ENCODE assay signal across 9 mouse cellular contexts in genomic region chr12:51830671-51831070, GRCm38 (mm10). TPM values are rescaled to one million over a fixed set of nuclear protein-coding genes. Genes with fewer than 3 reads are reported as not detected.
DNase-seq lines count a peak whose midpoint lies in the region; ATAC-seq and TF ChIP-seq lines count a peak whose summit lies in the region.
"Had no signal": no experiment of that assay in that cellular context is flagged by ENCODE, and none has a peak within 500 bp of the region (broad histone marks: within the 10 kb centered on the region; RNA-seq: fewer than 3 reads in every experiment).

No protein-coding gene starts in this region.

- ATAC-seq in lung, embryonic 16.5 days (ENCODE audit: low read depth) = no peak
- ATAC-seq in intestine, embryonic 15.5 days = no peak
- no peak for ATAC-seq in neural tube, embryonic 14.5 days (ENCODE audit: low read depth)
- ATAC-seq in granulocyte monocyte progenitor cell, adult 5-6 weeks (replicated peaks; ENCODE audit: poor library complexity, severe bottlenecking) = no peak

- peaks cover 18% of the 10 kb centered on the region for H3K4me1 ChIP-seq in lung, embryonic 16.5 days (replicated peaks; ENCODE audit: control insufficient read depth, insufficient read depth, low read length)
- H3K4me1 ChIP-seq in intestine, embryonic 15.5 days (replicated peaks) = no peaks in the 10 kb centered on the region
- peaks cover 14% of the 10 kb centered on the region for H3K4me1 ChIP-seq in neural tube, embryonic 14.5 days (ENCODE audit: control insufficient read depth, insufficient read depth, low read length)

- no peaks in the 10 kb centered on the region for H3K27me3 ChIP-seq in lung, embryonic 16.5 days (ENCODE audit: control insufficient read depth, insufficient read depth, low read depth, low read length)
- H3K27me3 ChIP-seq in intestine, embryonic 15.5 days (replicated peaks) = no peaks in the 10 kb centered on the region
- H3K27me3 ChIP-seq in neural tube, embryonic 14.5 days (ENCODE audit: control insufficient read depth, insufficient read depth, low read length) = no peaks in the 10 kb centered on the region; the same call in 1 of the 2 replicates

- H3K36me3 ChIP-seq in lung, embryonic 16.5 days (ENCODE audit: control insufficient read depth, insufficient read depth, low read length) = no peaks in the 10 kb centered on the region; the same call in 1 of the 2 replicates
- no peaks in the 10 kb centered on the region for H3K36me3 ChIP-seq in intestine, embryonic 15.5 days
- no peaks in the 10 kb centered on the region for H3K36me3 ChIP-seq in neural tube, embryonic 14.5 days (ENCODE audit: control insufficient read depth, insufficient read depth, low read length)

- H3K27ac ChIP-seq in gastrocnemius, adult 2 months = peak overlapping the region; percentile 99
- H3K27ac ChIP-seq in lung, embryonic 16.5 days (ENCODE audit: low read length) = no peak overlapping the region
- H3K27ac ChIP-seq in intestine, embryonic 15.5 days = no peak overlapping the region
- no peak overlapping the region for H3K27ac ChIP-seq in neural tube, embryonic 14.5 days (ENCODE audit: low read depth, low read length)

- WGBS in lung, embryonic 16.5 days = 79% methylated on average over 1 of the region's 1 CpGs
- WGBS in intestine, embryonic 15.5 days = 86% methylated on average over 1 of the region's 1 CpGs
- 94% methylated on average over 1 of the region's 1 CpGs for WGBS in neural tube, embryonic 14.5 days

- intact Hi-C loops in gastrocnemius, adult 2 months (cut with DNase I) = loop anchor here (1.0 kb wide), 1 partner anchor 13 kb away; no protein-coding TSS in a partner anchor

- H3K4me3 ChIP-seq in gastrocnemius, adult 2 months = peak overlapping the region; percentile 92
- no peak overlapping the region for H3K4me3 ChIP-seq in lung, embryonic 16.5 days (ENCODE audit: low read length)
- no peak overlapping the region for H3K4me3 ChIP-seq in intestine, embryonic 15.5 days (replicated peaks)
- no peak overlapping the region for H3K4me3 ChIP-seq in neural tube, embryonic 14.5 days (ENCODE audit: low read depth, low read length)

- H3K9me3 ChIP-seq in lung, embryonic 16.5 days (ENCODE audit: control insufficient read depth, low read length) = no peaks in the 10 kb centered on the region
- no peaks in the 10 kb centered on the region for H3K9me3 ChIP-seq in intestine, embryonic 15.5 days
- H3K9me3 ChIP-seq in neural tube, embryonic 14.5 days (ENCODE audit: control insufficient read depth, low read length) = no peaks in the 10 kb centered on the region

- no peak for TF ChIP-seq CTCF in gastrocnemius, adult 2 months (IDR thresholded peaks at IDR 0.05)

- no peak overlapping the region for H3K9ac ChIP-seq in lung, embryonic 16.5 days (ENCODE audit: low read length)
- no peak overlapping the region for H3K9ac ChIP-seq in intestine, embryonic 15.5 days
- no peak overlapping the region for H3K9ac ChIP-seq in neural tube, embryonic 14.5 days (replicated peaks; ENCODE audit: low read depth, low read length)

- H3K4me2 ChIP-seq in lung, embryonic 16.5 days (ENCODE audit: low read depth, low read length) = peak overlapping the region; percentile 78
- H3K4me2 ChIP-seq in intestine, embryonic 15.5 days (replicated peaks) = peak overlapping the region; percentile 72
- peak overlapping the region; percentile 73; the same call in 1 of the 2 replicates for H3K4me2 ChIP-seq in neural tube, embryonic 14.5 days (ENCODE audit: low read depth, low read length)

- DNase-seq in gastrocnemius, adult 2 months = no peak
- no peak for DNase-seq in gastrocnemius, postnatal 4 days (ENCODE audit: low spot score in 2 of 2)
- DNase-seq in lung, postnatal 10 days = no peak
- DNase-seq in layer of hippocampus, postnatal 10 days (ENCODE audit: low spot score in 2 of 2) = no peak
- DNase-seq: gastrocnemius, postnatal 14 days had no signal

RNA-seq across cellular contexts. Expression of gene Hectd1, which starts 1.3 kb away (rescaled TPM):
- total RNA-seq in gastrocnemius, adult 2 months (2021) = 100 to 1,000 TPM in 1 of 2 experiments, 10 to 100 TPM in 1; 98.6 to 100 TPM
- total RNA-seq in gastrocnemius, postnatal 4 days (2021) = 100 to 1,000 TPM in 1 of 2 experiments, 10 to 100 TPM in 1; 91.2 to 104 TPM
- 36.0 and 38.0 TPM in 2 replicates for polyA plus RNA-seq in lung, embryonic 16.5 days (2015; fragmentation: Nextera tagmentation; extraction: Ambion mirVana)
- 31.1 and 32.2 TPM in 2 replicates for polyA plus RNA-seq in intestine, embryonic 15.5 days (2015; fragmentation: Nextera tagmentation; extraction: Ambion mirVana)
- 48.9 and 50.5 TPM in 2 replicates for polyA plus RNA-seq in neural tube, embryonic 14.5 days (2014; fragmentation: Nextera tagmentation; extraction: Ambion mirVana)
- 10 to 100 TPM; 87.0 to 87.2 TPM for total RNA-seq in layer of hippocampus, postnatal 10 days (2021)
- total RNA-seq in granulocyte monocyte progenitor cell, adult 5-6 weeks (2014; fragmentation: Nextera tagmentation) = 51.0 and 52.9 TPM in 2 replicates
- 89.7 and 96.3 TPM in 2 replicates for total RNA-seq in granulocyte monocyte progenitor cell, adult 5-6 weeks (2017)
